Mouse (Mus musculus): ENCODE measurements at regions not wholly inside any gene's neighbourhood (a gene's known extent, or its start where the extent isn't known, plus 50 kb on each side); places are given as distances from the start of the nearest gene placed in this dataset.

DNA sequence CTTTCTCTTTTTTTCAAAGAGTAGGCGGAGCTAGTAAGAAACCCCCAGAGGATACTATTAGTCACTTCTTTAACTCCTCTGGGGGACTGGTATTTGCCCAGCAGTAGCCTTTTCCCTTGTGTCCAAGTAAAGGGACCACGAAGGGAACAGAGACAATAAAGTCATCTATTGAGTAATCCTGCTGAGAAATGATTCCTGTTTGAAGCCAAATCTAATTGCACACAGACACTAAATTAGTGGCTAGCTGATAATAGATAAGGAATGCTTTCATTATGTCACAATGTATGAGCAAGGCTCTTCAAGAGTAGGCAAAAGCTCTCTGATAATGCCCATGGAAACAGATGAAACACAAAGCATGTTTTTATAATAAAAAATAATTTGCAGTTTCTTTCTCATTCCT is 201.9 kb upstream of the Gm21897 start:
- TF ChIP-seq CTCF (IDR thresholded peaks at IDR 0.05; ENCODE audit: extremely low read depth, insufficient read length, insufficient replicate concordance, low read depth, low read length): no peak
- TF ChIP-seq POLR2A (IDR thresholded peaks at IDR 0.05; ENCODE audit: low read depth, low read length): no peak

Measured in small intestine, adult 2 months (tissue).